Mouse (Mus musculus) NIH3T3 (cell line): ENCODE data around the gene Gja5.

ENCODE experiments used
- DNase-seq: peaks from one replicate; pipeline ENCODE4 v3.0.0-alpha.2; 2012; ENCODE audit warnings: low read depth

The Gja5 gene

DNA sequence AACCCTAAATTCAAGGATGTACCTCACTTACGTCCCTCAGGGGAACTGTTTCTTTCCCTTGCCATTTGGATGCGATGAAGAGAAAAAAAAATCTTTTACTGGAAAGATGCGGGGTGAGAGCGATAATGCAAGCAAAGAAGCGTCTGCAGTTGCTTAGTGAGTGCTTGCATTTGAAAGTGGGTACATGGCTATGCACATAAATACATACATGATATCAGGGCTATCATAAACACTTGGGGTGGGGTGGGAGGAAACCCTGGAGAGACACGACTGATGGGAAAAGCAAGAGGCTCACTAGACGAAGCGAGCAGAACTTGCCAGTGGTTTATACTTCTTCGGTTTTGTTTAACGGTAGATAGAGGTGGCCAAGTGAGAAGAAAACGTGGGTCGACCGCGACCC lies at the start of gene Gja5:
Gene Gja5 (plus strand): TSS at position 301 of the 400 bp plus-strand sequence.
- DNase-seq = no peak

DNA sequence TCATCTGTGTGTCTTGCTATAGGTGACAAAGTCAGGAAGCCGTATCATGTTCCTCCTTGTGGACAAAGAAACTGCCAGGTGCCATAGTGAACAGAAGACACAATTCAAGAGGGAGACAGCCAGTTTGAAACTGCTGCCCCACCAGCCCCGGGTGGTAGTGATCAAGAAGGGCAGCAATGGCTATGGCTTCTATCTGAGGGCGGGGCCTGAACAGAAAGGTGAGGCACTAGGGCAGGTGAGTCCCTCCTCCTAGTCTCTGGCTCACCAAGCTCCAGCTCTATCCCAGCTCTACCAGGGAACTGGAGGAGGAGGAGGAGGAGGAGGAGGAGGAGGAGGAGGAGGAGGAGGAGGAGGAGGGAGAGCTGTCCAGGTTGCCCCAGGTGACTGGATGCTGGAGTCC lies 48.7 kb upstream of the Gja5 start:
- DNase-seq = no peak

DNA sequence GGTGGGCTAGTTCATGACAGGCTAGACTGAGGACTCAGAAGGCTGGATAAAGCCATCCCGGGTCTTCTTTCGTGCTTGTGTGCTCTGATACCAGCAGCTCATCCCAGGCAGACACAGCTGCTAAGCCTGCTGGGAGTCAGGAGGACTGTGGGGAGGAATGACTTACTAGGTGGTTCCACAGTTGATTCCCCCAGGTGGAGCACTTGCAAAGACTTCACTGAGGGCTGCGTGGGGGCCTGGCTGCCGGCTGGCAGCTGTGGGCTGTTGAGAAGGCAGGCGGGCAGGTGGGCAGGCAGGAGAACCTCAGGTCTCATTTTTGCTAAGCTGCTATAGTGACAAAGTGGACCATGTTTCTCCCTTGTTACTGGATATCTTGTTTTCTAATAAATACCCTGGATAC lies 44.0 kb upstream of the Gja5 start:
- no peak for DNase-seq

DNA sequence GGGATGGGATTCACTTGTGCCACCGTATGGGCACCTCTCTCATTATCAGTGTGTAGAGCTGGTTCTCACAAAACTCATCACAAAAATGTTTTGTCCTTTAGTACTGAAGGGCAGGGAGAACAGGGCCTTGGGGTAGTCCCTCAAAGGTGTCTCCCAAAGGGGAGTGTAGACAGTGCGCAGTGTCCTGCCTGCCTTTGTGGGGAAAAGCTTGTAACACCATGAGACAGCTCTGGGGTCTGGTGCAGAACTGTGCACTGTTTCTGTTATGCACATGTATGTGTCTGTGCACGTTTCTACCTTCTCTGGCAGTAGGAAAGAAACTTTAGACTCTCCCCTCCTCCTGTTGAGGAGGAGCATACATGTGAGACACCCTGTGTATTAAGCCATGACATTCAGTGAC lies 36.6 kb upstream of the Gja5 start:
- DNase-seq = no peak

- DNase-seq = no peak
Measured at GRCm38 (mm10) chr3:96868566-96868965, 35.9 kb upstream of the Gja5 start.

DNA sequence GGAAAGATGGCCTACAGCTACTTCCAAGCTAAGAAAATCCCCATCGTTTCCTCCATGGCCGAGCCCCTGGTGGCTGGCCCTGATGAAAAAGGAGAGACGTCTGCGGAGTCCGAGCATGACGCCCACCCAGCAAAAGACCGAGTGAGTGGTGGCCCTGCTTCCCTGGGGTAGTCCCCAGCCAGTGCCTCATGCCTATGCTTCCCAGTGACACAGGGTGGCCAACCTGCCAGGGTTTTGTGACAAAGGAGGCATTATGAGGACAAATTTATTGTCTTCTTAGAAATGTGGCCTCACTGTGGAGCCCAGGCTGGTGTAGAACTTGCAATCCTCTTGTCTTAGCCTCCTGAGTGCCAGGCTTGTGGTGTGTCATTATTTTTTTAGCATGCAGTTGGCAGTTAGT lies 35.4 kb upstream of the Gja5 start:
- no peak for DNase-seq

GRCm38 (mm10) chr3:96870270-96870669 lies 34.2 kb upstream of the Gja5 start:
- no peak for DNase-seq

- DNase-seq = no peak
Measured at GRCm38 (mm10) chr3:96871070-96871469, 33.4 kb upstream of the Gja5 start.

- no peak for DNase-seq
Measured at GRCm38 (mm10) chr3:96872501-96872900, 32.0 kb upstream of the Gja5 start.

GRCm38 (mm10) chr3:96874808-96875571 lies 29.5 kb upstream of the Gja5 start:
- no peak for DNase-seq

DNA sequence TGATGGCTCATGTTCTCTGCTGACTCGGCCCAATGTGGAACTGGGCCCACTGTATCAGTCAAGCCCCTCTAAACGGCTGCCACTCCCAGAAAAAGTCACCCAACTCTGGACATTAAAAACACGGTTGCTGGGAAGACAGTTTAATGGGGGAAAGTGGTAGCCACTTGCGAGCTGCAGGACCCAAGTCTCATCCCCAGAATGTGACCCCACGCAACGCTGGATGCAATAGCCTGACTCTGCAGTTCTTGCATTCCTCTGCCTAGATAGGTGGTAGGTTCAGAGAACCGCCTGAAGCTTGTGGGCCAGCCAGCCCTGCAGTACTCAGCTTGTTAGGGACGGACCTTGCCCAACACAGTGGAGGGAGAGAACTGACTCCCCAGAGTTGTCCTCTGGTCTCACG lies 25.0 kb upstream of the Gja5 start:
- no peak for DNase-seq

DNA sequence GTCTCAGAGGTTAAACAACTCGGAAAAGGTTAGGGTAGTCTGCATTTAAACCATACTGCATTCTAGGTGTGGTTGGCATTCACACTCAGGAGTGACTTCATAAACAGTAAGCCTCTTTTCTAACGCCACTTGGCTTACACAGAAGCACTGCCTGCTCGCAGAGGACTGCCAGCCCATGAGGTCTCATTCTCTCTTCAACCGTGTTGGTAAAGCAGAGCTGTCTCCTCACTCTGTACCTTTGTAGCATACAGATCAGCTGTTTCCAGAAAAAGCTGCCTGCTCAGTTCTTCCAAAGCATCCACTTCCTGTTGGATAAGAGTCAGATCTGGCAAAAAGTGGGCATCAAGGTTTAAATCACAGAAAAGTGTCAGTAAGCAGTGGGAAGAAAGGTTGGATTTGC lies 24.1 kb upstream of the Gja5 start:
- DNase-seq = no peak

GRCm38 (mm10) chr3:96881557-96881956 lies 22.9 kb upstream of the Gja5 start:
- no peak for DNase-seq

DNA sequence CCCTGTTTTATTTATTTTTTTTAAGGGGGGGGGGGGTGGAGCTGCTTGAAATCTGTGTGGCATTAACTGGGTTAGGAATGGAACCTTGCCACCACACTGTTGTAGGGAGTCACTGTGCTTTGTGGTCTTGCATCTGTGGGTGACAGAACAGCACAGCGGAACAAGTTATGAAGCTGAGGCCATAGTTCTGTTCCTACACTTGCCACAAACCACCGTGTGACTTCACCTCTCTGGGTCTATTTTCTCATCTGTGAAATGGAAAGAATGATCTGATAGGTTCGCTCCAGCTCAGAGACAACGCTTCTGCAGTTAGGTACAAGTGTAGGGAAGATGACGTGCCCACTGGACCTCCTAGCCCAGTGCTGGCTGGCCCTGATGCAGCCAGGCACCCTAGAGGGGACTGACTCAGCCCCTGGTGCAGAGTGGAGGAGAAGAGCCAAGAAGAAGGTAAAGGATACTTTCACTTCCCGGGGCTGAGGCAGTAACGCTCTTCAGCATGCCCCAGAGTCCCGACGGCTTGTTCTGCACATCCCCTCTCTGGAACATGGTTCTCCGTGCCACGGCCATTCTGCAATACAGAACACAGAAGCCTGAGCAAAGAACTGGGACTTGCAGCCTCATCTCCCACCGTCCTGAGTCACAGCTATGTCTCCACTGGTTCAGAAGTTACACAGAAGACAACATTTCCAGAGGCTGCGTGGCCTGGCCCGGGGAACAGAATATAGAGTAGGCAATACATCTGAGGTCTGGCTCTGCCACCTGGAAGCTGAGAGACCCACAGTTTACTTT lies 22.2 kb upstream of the Gja5 start:
- no peak for DNase-seq

- DNase-seq = no peak
Measured at GRCm38 (mm10) chr3:96883690-96884089, 20.8 kb upstream of the Gja5 start.

- DNase-seq = no peak
Measured at GRCm38 (mm10) chr3:96902336-96902999, 2.0 kb upstream of the Gja5 start.

- peak; percentile 95 for DNase-seq
Measured at GRCm38 (mm10) chr3:96904851-96905541, 503 bp downstream of the Gja5 start, which contains the start of gene Gpr89. TSS of gene Gpr89 (minus strand) at chr3:96905346.

DNA sequence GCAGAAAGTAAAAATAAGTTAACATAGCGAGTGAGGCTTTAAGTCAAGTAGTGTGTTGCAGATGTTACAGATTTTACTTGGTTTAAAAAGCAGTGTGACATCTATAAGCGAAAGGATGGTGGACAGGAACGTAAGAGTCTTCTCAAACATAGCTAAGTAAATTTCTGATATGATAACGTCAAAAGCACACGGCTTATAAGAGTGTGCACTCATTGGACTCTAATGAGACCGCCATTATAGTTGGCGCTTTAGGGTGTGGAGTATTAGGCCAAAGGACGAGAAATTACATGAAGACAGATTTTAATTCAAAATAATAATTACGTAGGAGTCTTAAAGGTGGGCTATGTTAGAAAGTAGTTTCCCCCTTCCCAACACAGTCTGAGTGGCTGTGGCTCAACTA lies 1.1 kb downstream of the Gja5 start:
- no peak for DNase-seq

DNA sequence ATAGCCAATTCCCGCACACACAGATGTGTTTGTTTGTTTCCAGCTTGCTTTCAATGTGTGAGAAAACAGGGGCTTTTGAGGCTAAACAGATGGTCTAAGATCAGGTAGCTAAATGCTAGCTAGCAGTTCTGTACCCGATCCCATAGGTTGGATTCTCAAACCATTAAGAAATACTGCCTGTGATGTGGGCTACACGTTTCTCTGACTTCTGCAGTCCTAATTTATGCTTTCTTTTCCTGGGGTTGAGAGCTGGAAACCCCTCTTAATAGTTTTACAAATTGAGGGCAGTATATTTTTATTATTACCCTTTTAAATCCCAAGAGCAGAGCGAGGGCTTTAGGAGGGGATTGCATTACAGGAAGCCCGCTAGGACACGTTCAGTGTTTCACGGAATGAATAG lies 16.5 kb downstream of the Gja5 start:
- no peak for DNase-seq

GRCm38 (mm10) chr3:96924631-96925030 lies 20.1 kb downstream of the Gja5 start:
- peak; percentile 55 for DNase-seq

- no peak for DNase-seq
Measured at GRCm38 (mm10) chr3:96925920-96926319, 21.4 kb downstream of the Gja5 start, which contains the start of gene Gja8. TSS of gene Gja8 (minus strand) at chr3:96926020.

DNA sequence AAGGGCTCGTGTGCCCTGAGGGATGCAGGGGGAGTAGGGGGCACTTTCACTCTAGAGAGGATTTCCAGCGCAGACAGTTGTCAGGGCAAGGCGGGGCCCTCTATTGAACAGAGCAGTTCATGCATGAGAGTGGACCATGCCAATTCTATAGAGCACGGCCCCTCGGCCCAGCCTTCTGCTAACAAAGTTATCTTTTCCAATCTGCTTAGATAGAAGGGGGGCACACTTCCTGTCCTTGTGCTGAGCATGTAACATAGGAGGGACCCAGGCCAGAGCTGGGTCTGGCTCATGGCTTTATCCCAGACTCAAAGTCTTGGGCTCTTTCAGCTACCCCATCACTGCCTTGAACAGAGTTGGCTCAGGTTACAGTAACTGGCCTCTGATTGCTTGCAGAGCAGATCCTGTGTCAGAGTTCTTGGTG lies 26.8 kb downstream of the Gja5 start:
- no peak for DNase-seq
